Mouse (Mus musculus) spleen, adult 2 months (tissue): ENCODE measurements around the gene Ppip5k2. TPM values are rescaled to one million over a fixed set of nuclear protein-coding genes. Genes with fewer than 3 reads are reported as not detected.
"Not testable (repeated sequence)": the region's sequence is repeated elsewhere in the genome, so short reads cannot be mapped to it uniquely, and the experiment has no call there.

Experiments used
- DNase-seq, 2 experiments: peaks; one replicate each; pipeline versions ENCODE4 v3.0.0 to v3.0.0-alpha.2; 2012 to 2021; ENCODE audit warnings: low spot score in 2 of 2, low read depth in 1 of 2
- H3K27ac ChIP-seq: fragments of 200-500 bp; 2 replicates; pipeline ENCODE4 v1.5.1; 2012; ENCODE audit warnings: low read length, inconsistent platforms; ENCODE audit not compliant: insufficient read depth
- H3K27me3 ChIP-seq: fragments of 200-500 bp; 2 replicates; pipeline ENCODE4 v1.6.1; 2012; ENCODE audit warnings: mild to moderate bottlenecking, moderate library complexity, low read length, inconsistent platforms; ENCODE audit not compliant: control insufficient read depth, insufficient read depth
- H3K36me3 ChIP-seq: fragments of 200-500 bp; 2 replicates; pipeline ENCODE4 v1.6.1; 2012; ENCODE audit warnings: mild to moderate bottlenecking, low read length, inconsistent platforms; ENCODE audit not compliant: control insufficient read depth, insufficient read depth
- H3K4me1 ChIP-seq: fragments of 200-500 bp; 2 replicates; pipeline ENCODE4 v1.6.1; 2011; ENCODE audit warnings: inconsistent platforms; ENCODE audit not compliant: control insufficient read depth, insufficient read depth, insufficient read length
- H3K4me3 ChIP-seq: fragments of 200-500 bp; 2 replicates; pipeline ENCODE4 v1.5.1; 2011; ENCODE audit warnings: mild to moderate bottlenecking, inconsistent platforms; ENCODE audit not compliant: insufficient read depth, insufficient read length; ENCODE audit errors: extremely low read depth
- CTCF ChIP-seq: fragments of 200-500 bp; IDR thresholded peaks from 2 replicates; pipeline ENCODE4 v1.5.1; 2011; ENCODE audit warnings: mild to moderate bottlenecking, inconsistent platforms; ENCODE audit not compliant: insufficient read depth, insufficient read length, insufficient replicate concordance; ENCODE audit errors: extremely low read depth
- POLR2A ChIP-seq: fragments of 200-500 bp; IDR thresholded peaks from 2 replicates; pipeline ENCODE4 v1.6.1; 2011; ENCODE audit warnings: low read depth, low read length, inconsistent platforms
- WGBS: fragments of 180-500 bp; shearing (Covaris S2); methylation state at CpG from one replicate; pipeline ENCODE4 v1.1.7; 2018; 5-methylcytosine and 5-hydroxymethylcytosine counted together
- polyA plus RNA-seq: library from polyadenylated mRNA; depleted of rRNA; stranded (reverse); fragments of >200 nt; gene quantifications from 2 replicates; pipeline ENCODE4 v1.2.3, GENCODE M21; 2012

Ppip5k2 gene
- polyA plus RNA-seq, 1 experiment = 3.8 TPM

DNA sequence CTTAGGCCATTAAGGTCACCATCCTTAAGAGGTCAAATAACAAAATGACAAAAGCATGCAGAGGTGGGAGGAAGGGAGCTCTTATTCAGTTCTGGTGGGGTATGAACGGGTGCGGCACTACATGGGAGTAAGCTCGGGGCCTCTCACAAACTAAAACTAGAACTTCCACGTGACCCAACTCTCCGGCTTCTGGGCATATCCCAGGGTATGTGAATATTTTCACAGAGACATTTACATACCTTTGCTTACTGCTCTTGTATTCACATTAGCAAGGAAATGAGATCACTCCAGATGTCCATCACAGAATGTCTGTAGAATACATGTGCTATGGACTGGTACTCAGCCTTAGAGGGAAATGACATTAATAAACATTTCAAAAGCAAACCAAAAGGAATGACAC is 1.5 kb upstream of the Ppip5k2 start:
- H3K4me3 ChIP-seq = no peak overlapping the region
- H3K4me1 ChIP-seq = no peaks in the 10 kb centered on the region; the same call in 1 of the 2 replicates
- no peak overlapping the region for H3K27ac ChIP-seq
- 0 out of 2 replicates have a peak, but pooled peaks cover 2% of the 10 kb centered on the region for H3K36me3 ChIP-seq
- 98% methylated on average over 5 of the region's 5 CpGs for WGBS
- H3K27me3 ChIP-seq = no peaks in the 10 kb centered on the region
- TF ChIP-seq POLR2A (no peak), CTCF (no peak)
- DNase-seq = no peak

DNA sequence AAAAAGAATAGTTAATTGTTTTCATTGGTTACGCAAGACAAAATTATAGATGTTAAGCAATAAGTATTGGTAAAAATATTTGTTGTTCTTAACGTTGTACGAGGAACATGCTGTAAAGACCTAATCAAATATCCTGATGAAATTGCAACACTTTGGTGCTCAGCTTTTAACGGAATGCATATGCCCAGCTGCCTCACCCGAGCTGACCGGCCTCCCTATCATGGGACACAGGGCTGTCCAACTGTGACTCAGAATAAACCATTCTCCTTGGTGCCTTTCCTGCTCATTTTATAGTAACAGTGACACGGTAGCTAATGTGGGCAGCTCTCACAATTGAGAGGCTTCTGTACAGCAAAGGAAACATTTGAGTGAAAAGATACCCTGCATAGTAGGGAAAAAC is 907 bp upstream of the Ppip5k2 start:
- no peak for DNase-seq
- Histone ChIP-seq H3K27ac (no peak overlapping the region), H3K4me3 (no peak overlapping the region), H3K4me1 (no peaks in the 10 kb centered on the region; the same call in 1 of the 2 replicates), H3K36me3 (0 out of 2 replicates have a peak, but pooled peaks cover 2% of the 10 kb centered on the region), H3K27me3 (no peaks in the 10 kb centered on the region)
- 73% methylated on average over 7 of the region's 7 CpGs for WGBS
- TF ChIP-seq POLR2A = no peak
- no peak for TF ChIP-seq CTCF

DNA sequence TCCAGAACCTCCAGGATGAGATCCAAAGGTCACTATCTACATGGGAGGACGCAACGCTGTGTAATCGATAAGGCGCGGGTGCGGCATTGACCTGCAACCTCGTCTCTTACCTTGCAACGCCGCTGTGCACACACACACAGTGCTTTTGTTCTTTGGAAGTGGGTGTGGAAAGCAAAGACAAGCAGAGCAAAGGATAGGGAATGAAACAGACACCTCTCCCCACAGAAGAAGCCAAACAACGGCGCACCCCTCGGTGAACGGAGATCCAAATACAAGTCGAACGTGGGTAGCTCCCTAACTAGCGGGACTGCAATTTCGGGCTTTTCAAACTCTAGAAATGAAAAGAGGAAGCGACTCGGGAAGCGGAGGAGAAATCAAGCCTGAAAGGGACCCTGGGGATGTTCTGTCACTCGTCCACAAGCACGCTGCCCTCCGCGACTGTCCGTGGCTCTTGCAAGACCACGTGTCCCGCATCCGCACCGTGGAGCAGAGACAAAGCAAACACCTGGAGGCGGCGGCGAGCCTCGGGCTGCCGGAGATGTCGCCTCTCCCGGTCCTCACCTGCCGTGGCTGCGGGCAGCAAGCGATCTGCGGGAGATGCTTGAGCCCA is 812 bp downstream of the Ppip5k2 start:
- Histone ChIP-seq H3K4me3 (peak overlapping the region; percentile 89), H3K36me3 (no peaks in the 10 kb centered on the region), H3K27me3 (no peaks in the 10 kb centered on the region), H3K4me1 (no peaks in the 10 kb centered on the region; the same call in 1 of the 2 replicates), H3K27ac (peak overlapping the region; percentile 96)
- no peak for TF ChIP-seq CTCF
- no peak for TF ChIP-seq POLR2A
- WGBS = under 1% methylated on average over 40 of the region's 40 CpGs
- peak in 1 of 2 experiments; percentile 8 for DNase-seq

DNA sequence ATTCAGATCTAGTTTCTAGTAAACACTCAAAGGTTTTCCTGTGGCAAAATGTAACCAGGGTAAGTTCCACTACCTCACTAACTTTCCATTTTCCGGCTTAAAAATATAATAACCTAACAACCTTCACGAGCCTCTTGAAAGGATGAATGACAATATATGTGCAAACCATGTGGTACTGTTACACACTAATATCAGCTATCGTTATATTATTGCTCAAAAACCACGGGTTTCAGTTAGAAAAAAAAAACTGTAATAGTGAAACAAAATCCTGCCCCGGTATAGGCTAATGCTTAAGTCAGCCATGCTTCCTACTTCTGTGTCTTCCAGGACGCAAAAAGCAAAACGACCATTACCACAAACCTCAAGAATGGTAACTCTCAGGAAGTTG is 1.3 kb downstream of the Ppip5k2 start:
- H3K36me3 ChIP-seq = no peaks in the 10 kb centered on the region
- H3K4me3 ChIP-seq = peak overlapping the region; percentile 89
- no peaks in the 10 kb centered on the region for H3K27me3 ChIP-seq
- H3K27ac ChIP-seq = peak overlapping the region; percentile 96
- TF ChIP-seq POLR2A (no peak), CTCF (no peak)
- DNase-seq = no peak
- H3K4me1 ChIP-seq = no peaks in the 10 kb centered on the region; the same call in 1 of the 2 replicates
- 2% methylated on average over 7 of the region's 7 CpGs for whole genome bisulfite sequencing

DNA sequence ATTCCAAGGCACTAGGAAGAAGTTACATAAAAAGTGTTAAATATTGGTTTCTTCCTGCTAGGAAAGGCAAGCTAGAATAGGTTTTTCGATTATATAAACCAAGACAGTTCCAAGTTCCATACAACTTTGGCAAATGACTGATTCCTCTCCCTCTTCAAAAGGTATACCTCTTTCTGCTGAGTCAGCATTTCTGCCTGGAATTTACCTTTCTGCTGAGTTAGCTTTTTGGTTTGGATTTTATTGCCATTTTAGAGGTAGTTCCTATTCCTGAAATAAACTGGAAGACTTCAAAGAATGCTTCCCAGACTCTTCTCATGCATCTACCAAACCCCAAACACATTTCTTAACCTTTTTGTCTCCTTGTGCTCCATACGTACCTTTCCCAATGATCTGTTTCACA is 2.1 kb downstream of the Ppip5k2 start:
- H3K36me3 ChIP-seq = no peaks in the 10 kb centered on the region
- no peak for DNase-seq
- H3K4me1 ChIP-seq = no peaks in the 10 kb centered on the region; the same call in 1 of the 2 replicates
- H3K27me3 ChIP-seq = no peaks in the 10 kb centered on the region
- H3K4me3 ChIP-seq = no peak overlapping the region
- TF ChIP-seq CTCF = no peak
- TF ChIP-seq POLR2A = no peak
- 87% methylated on average over 2 of the region's 2 CpGs for WGBS
- no peak overlapping the region for H3K27ac ChIP-seq

DNA sequence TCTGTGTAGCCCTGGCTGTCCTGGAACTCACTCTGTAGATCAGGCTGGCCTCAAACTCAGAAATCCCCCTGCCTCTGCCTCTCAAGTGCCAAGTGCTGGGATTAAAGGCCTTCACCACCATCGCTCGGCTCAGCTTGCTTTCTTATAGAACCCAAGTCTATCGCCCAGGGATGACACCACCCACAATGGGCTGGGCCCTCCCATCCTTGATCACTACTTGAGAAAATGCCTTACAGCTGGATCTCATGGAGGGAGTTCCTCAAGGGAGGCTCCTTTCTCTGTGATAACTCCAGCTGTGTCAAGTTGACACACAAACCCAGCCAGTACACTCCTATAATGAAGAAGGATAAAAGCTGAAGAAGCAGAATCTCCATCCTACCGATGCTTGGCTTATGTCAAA is 4.5 kb downstream of the Ppip5k2 start:
- WGBS = 90% methylated on average over 4 of the region's 4 CpGs
- not testable (repeated sequence) for DNase-seq

DNA sequence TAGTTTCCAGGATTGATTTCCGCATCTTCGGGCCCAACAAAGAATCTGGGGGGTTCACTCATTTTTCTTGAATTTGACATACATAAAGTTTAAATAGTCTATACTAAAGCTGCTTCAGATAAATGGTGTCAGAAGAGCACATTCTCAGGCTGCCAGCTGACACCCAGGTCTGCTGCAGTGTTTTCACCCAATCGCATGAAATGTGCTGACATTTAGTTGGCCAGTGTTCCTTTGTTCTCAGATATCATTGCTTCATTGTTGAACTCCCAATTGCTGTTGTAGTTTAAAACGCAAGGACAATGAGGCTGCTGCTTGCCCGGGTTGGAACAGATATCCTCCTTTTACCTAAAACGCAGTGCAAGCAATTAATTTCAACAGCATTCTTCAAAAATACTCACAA is 8.7 kb downstream of the Ppip5k2 start:
- 92% methylated on average over 6 of the region's 6 CpGs for WGBS
- no peak for TF ChIP-seq CTCF
- no peak for TF ChIP-seq POLR2A
- H3K4me3 ChIP-seq = no peak overlapping the region

More for the DNA sequence above, 4.5 kb downstream of the Ppip5k2 start:
- H3K4me3 ChIP-seq, H3K27ac ChIP-seq, H3K36me3 ChIP-seq, H3K4me1 ChIP-seq, H3K27me3 ChIP-seq: not testable (repeated sequence)

More for the DNA sequence above, 8.7 kb downstream of the Ppip5k2 start:
- Histone ChIP-seq H3K4me1 (no peaks in the 10 kb centered on the region), H3K27ac (no peak overlapping the region), H3K27me3 (no peaks in the 10 kb centered on the region), H3K36me3 (peaks cover 3% of the 10 kb centered on the region)
- DNase-seq = no peak
